Mouse (Mus musculus) lung, adult 2 months (tissue): ENCODE measurements at regions not wholly inside any gene's neighbourhood (a gene's known extent, or its start where the extent isn't known, plus 50 kb on each side); places are given as distances from the start of the nearest gene placed in this dataset.
A peak's percentile ranks its signal among the peaks of the same experiment; 100 is the strongest.

Source experiments
- DNase-seq: peaks from one replicate; pipeline ENCODE4 v3.0.0; 2022
- H3K4me1 ChIP-seq: fragments of 200-500 bp; 2 replicates; pipeline ENCODE4 v1.6.1; 2011; ENCODE audit warnings: low read length; ENCODE audit not compliant: control insufficient read depth, insufficient read depth
- H3K4me3 ChIP-seq: fragments of 200-500 bp; replicated peaks from 2 replicates; pipeline ENCODE3; 2011; ENCODE audit warnings: low read depth, mild to moderate bottlenecking, control low read depth, low read length; ENCODE audit errors: extremely low read depth
- CTCF ChIP-seq: fragments of 200-500 bp; IDR thresholded peaks from 2 replicates; pipeline ENCODE4 v1.5.1; 2011; ENCODE audit warnings: mild to moderate bottlenecking, low read length, control low read depth; ENCODE audit not compliant: insufficient read depth
- POLR2A ChIP-seq: fragments of 200-500 bp; IDR thresholded peaks from 2 replicates; pipeline ENCODE4 v1.6.1; 2011; ENCODE audit warnings: low read depth, mild to moderate bottlenecking, control low read depth, low read length, borderline replicate concordance; ENCODE audit errors: extremely low read depth
- WGBS: fragments of 180-500 bp; shearing (Covaris S2); methylation state at CpG from one replicate; pipeline ENCODE4 v1.1.7; 2018; 5-methylcytosine and 5-hydroxymethylcytosine counted together

- Histone ChIP-seq H3K4me3 (no peak overlapping the region), H3K4me1 (peaks cover 8% of the 10 kb centered on the region)
- DNase-seq: peak; percentile 41
- WGBS: 49% methylated on average over 3 of the region's 3 CpGs
- TF ChIP-seq CTCF (no peak), POLR2A (no peak)
These were observed 274.9 kb downstream of the Gm11361 start for GRCm38 (mm10) chr13:28532278-28532677.

GRCm38 (mm10) chr13:28531534-28531999, 274.2 kb downstream of the Gm11361 start:
- WGBS: 37% methylated on average over 5 of the region's 5 CpGs
- H3K4me3 ChIP-seq: no peak overlapping the region

GRCm38 (mm10) chr13:28530947-28531346, 273.6 kb downstream of the Gm11361 start:
- no peak for DNase-seq
- TF ChIP-seq CTCF: no peak
- TF ChIP-seq POLR2A: no peak
- H3K4me3 ChIP-seq: no peak overlapping the region
- H3K4me1 ChIP-seq: peaks cover 10% of the 10 kb centered on the region
- WGBS: 56% methylated on average over 3 of the region's 3 CpGs

More at GRCm38 (mm10) chr13:28531534-28531999, 274.2 kb downstream of the Gm11361 start:
- peaks cover 10% of the 10 kb centered on the region for H3K4me1 ChIP-seq
- TF ChIP-seq POLR2A (no peak), CTCF (no peak)
- DNase-seq: peak; percentile 22

GRCm38 (mm10) chr13:28528898-28529511, 271.7 kb downstream of the Gm11361 start:
- TF ChIP-seq CTCF: no peak
- TF ChIP-seq POLR2A: no peak
- 89% methylated on average over 4 of the region's 4 CpGs for WGBS
- no peak for DNase-seq
- Histone ChIP-seq H3K4me1 (peaks cover 10% of the 10 kb centered on the region), H3K4me3 (no peak overlapping the region)

- TF ChIP-seq CTCF: no peak
- TF ChIP-seq POLR2A: no peak
- Histone ChIP-seq H3K4me3 (no peak overlapping the region), H3K4me1 (peaks cover 2% of the 10 kb centered on the region)
- DNase-seq: no peak
- 98% methylated on average over 1 of the region's 1 CpGs for WGBS
These were observed 269.0 kb downstream of the Gm11361 start for GRCm38 (mm10) chr13:28526299-28526698.

- WGBS: 98% methylated on average over 3 of the region's 3 CpGs
- Histone ChIP-seq H3K4me1 (peaks cover 6% of the 10 kb centered on the region), H3K4me3 (no peak overlapping the region)
- TF ChIP-seq CTCF: no peak
- no peak for TF ChIP-seq POLR2A
- DNase-seq: no peak
These were observed 267.1 kb downstream of the Gm11361 start for GRCm38 (mm10) chr13:28524411-28524810.

- 46% methylated on average over 1 of the region's 1 CpGs for WGBS
- Histone ChIP-seq H3K4me1 (peaks cover 3% of the 10 kb centered on the region; the same call in 1 of the 2 replicates), H3K4me3 (no peak overlapping the region)
- TF ChIP-seq CTCF: no peak
- no peak for TF ChIP-seq POLR2A
- no peak for DNase-seq
These were observed 262.8 kb downstream of the Gm11361 start for GRCm38 (mm10) chr13:28520127-28520482.

GRCm38 (mm10) chr13:28519383-28520126, 262.2 kb downstream of the Gm11361 start:
- H3K4me3 ChIP-seq: no peak overlapping the region
- DNase-seq: no peak
- 29% methylated on average over 3 of the region's 3 CpGs for WGBS
- H3K4me1 ChIP-seq: peaks cover 3% of the 10 kb centered on the region; the same call in 1 of the 2 replicates
- TF ChIP-seq POLR2A (no peak), CTCF (no peak)

GRCm38 (mm10) chr13:28517161-28517560, 259.8 kb downstream of the Gm11361 start:
- TF ChIP-seq CTCF (no peak), POLR2A (no peak)
- no peak for DNase-seq
- no peak overlapping the region for H3K4me3 ChIP-seq
- H3K4me1 ChIP-seq: peaks cover 10% of the 10 kb centered on the region; the same call in 1 of the 2 replicates
- WGBS: 69% methylated on average over 6 of the region's 6 CpGs
